Mouse (Mus musculus) C2C12 (cell line): ENCODE data around the gene Zfp113. TPM values are rescaled to one million over a fixed set of nuclear protein-coding genes. Genes with fewer than 3 reads are reported as not detected.
A peak's percentile ranks its signal among the peaks of the same experiment; 100 is the strongest.

ENCODE experiments used
- H3K27me3 ChIP-seq: one replicate; pipeline ENCODE4 v1.6.1; 2011; ENCODE audit not compliant: control insufficient read depth, insufficient read depth, insufficient read length
- H3K36me3 ChIP-seq: one replicate; pipeline ENCODE4 v1.6.1; 2011; ENCODE audit not compliant: control insufficient read depth, insufficient read depth
- H3K4me3 ChIP-seq: one replicate; pipeline ENCODE4 v1.5.1; 2011; ENCODE audit warnings: mild to moderate bottlenecking, control low read depth; ENCODE audit not compliant: poor library complexity, insufficient read depth, severe bottlenecking
- H3K79me2 ChIP-seq: one replicate; pipeline ENCODE4 v1.6.1; 2011; ENCODE audit not compliant: control insufficient read depth, insufficient read depth
- H3K79me3 ChIP-seq: one replicate; pipeline ENCODE4 v1.6.1; 2011; ENCODE audit warnings: low read depth, control low read depth
- H3ac ChIP-seq: one replicate; pipeline ENCODE3; 2011; ENCODE audit warnings: low read depth; ENCODE audit not compliant: control insufficient read depth, insufficient read length
- CEBPB ChIP-seq: IDR thresholded peaks from one replicate; pipeline ENCODE4 v1.6.1; 2011; ENCODE audit warnings: low read depth, mild to moderate bottlenecking, control low read depth, moderate library complexity
- CTCF ChIP-seq: IDR thresholded peaks from one replicate; pipeline ENCODE4 v1.5.1; 2011; ENCODE audit not compliant: control insufficient read depth, insufficient read depth, insufficient read length
- FOSL1 ChIP-seq: IDR thresholded peaks from one replicate; pipeline ENCODE4 v1.8.0; 2011; ENCODE audit warnings: mild to moderate bottlenecking, low read length; ENCODE audit not compliant: poor library complexity, insufficient read depth, severe bottlenecking
- MAX ChIP-seq: IDR thresholded peaks from one replicate; pipeline ENCODE4 v1.6.1; 2011; ENCODE audit warnings: mild to moderate bottlenecking, control low read depth
- MYOD1 ChIP-seq: IDR thresholded peaks from one replicate; pipeline ENCODE4 v1.6.1; 2011; ENCODE audit warnings: low read depth; ENCODE audit not compliant: control insufficient read depth, insufficient read length
- MYOG ChIP-seq: IDR thresholded peaks from one replicate; pipeline ENCODE4 v1.6.1; 2011; ENCODE audit not compliant: control insufficient read depth, insufficient read length; ENCODE audit errors: extremely low read depth
- USF1 ChIP-seq: IDR thresholded peaks from one replicate; pipeline ENCODE4 v1.6.1; 2011; ENCODE audit warnings: low read depth, mild to moderate bottlenecking, control low read depth, moderate library complexity
- polyA plus RNA-seq: library from polyadenylated mRNA; unstranded; fragments of >200 nt; fragmentation: generic; extraction: Trizol; gene quantifications from one replicate; pipeline ENCODE4 v1.2.1, GENCODE M21; 2012; ENCODE audit warnings: missing spikeins

The Zfp113 gene
- polyA plus RNA-seq, 1 experiment = 1.9 TPM

- TF ChIP-seq MAX = peak; percentile 35
- TF ChIP-seq MYOG = no peak
- no peaks in the 10 kb centered on the region for H3K79me2 ChIP-seq
- H3ac ChIP-seq = peak within 1 kb of the TSS; percentile 92
- no peaks in the 10 kb centered on the region for H3K27me3 ChIP-seq
- H3K4me3 ChIP-seq = peak within 1 kb of the TSS; percentile 26
- H3K79me3 ChIP-seq = no peaks in the 10 kb centered on the region
- peaks cover 14% of the 10 kb centered on the region for H3K36me3 ChIP-seq
Observed at GRCm38 (mm10) chr5:138193771-138194727, 38.5 kb upstream of the Zfp113 start, which contains the start of gene Mblac1. Mblac1 (plus strand) TSS chr5:138194314.

GRCm38 (mm10) chr5:138187661-138188306 is 32.2 kb upstream of the Zfp113 start:
- Histone ChIP-seq H3K79me3 (peaks cover 7% of the 10 kb centered on the region), H3K79me2 (peaks cover 21% of the 10 kb centered on the region), H3ac (peak overlapping the region; percentile 99), H3K27me3 (no peaks in the 10 kb centered on the region), H3K4me3 (peak overlapping the region; percentile 80), H3K36me3 (peaks cover 6% of the 10 kb centered on the region)
- TF ChIP-seq FOSL1 (no peak), MYOD1 (no peak), CTCF (no peak), USF1 (no peak), CEBPB (no peak), MYOG (no peak), MAX (no peak)

- Histone ChIP-seq H3ac (peak within 1 kb of the TSS; percentile 99), H3K36me3 (peaks cover 4% of the 10 kb centered on the region), H3K4me3 (peak within 1 kb of the TSS; percentile 80), H3K79me2 (peaks cover 21% of the 10 kb centered on the region), H3K79me3 (peaks cover 7% of the 10 kb centered on the region), H3K27me3 (no peaks in the 10 kb centered on the region)
- TF ChIP-seq MYOG (no peak), FOSL1 (no peak), MAX (no peak), CEBPB (no peak), USF1 (peak; percentile 13)
Observed at GRCm38 (mm10) chr5:138186950-138187638, 31.6 kb upstream of the Zfp113 start, which contains the start of the genes Taf6 and Cnpy4. Taf6 (minus strand) TSS chr5:138187451. Cnpy4 (plus strand) TSS chr5:138187485.

GRCm38 (mm10) chr5:138173217-138173616 is 17.7 kb upstream of the Zfp113 start:
- no peak overlapping the region for H3ac ChIP-seq
- peaks cover 47% of the 10 kb centered on the region for H3K79me2 ChIP-seq
- TF ChIP-seq CEBPB = no peak
- no peak for TF ChIP-seq USF1
- no peak for TF ChIP-seq MAX
- no peak for TF ChIP-seq CTCF
- no peak for TF ChIP-seq MYOG
- no peak overlapping the region for H3K4me3 ChIP-seq
- no peaks in the 10 kb centered on the region for H3K27me3 ChIP-seq
- H3K79me3 ChIP-seq = peaks cover 25% of the 10 kb centered on the region
- H3K36me3 ChIP-seq = peaks cover 57% of the 10 kb centered on the region

- H3K36me3 ChIP-seq = peaks cover 57% of the 10 kb centered on the region
- H3K4me3 ChIP-seq = peak within 1 kb of the TSS; percentile 83
- H3K79me2 ChIP-seq = peaks cover 60% of the 10 kb centered on the region
- H3ac ChIP-seq = peak within 1 kb of the TSS; percentile 79
- H3K27me3 ChIP-seq = no peaks in the 10 kb centered on the region
- TF ChIP-seq USF1 = peak; percentile 91
- no peak for TF ChIP-seq CEBPB
- H3K79me3 ChIP-seq = peaks cover 25% of the 10 kb centered on the region
Observed at GRCm38 (mm10) chr5:138171695-138172491, 16.3 kb upstream of the Zfp113 start, which contains the start of the genes Ap4m1 and Mcm7. Ap4m1 (plus strand) TSS chr5:138172002. Mcm7 (minus strand) TSS chr5:138172422.
